Mouse (Mus musculus) embryonic facial prominence, embryonic 15.5 days (tissue): ENCODE data around the gene Nkx1-2. TPM values are rescaled to one million over a fixed set of nuclear protein-coding genes. Genes with fewer than 3 reads are reported as not detected.

Experiments
- ATAC-seq: fragments of 200-750 bp; cut with Nextera tagmentation; 2 replicates; pipeline ENCODE4 v1.8.0; 2017; ENCODE audit warnings: low read depth, moderate TSS enrichment; ENCODE audit not compliant: insufficient number of reproducible peaks, low FRiP score, low TSS enrichment
- H3K27ac ChIP-seq: fragments of 300-500 bp; sonication (generic); replicated peaks from 2 replicates; pipeline ENCODE4 v1.5.1; 2015; ENCODE audit warnings: mild to moderate bottlenecking, inconsistent platforms
- H3K27me3 ChIP-seq: fragments of 300-500 bp; sonication (generic); 2 replicates; pipeline ENCODE4 v1.6.1; 2015; ENCODE audit warnings: inconsistent platforms
- H3K36me3 ChIP-seq: fragments of 300-500 bp; sonication (generic); 2 replicates; pipeline ENCODE4 v1.6.1; 2015; ENCODE audit warnings: mild to moderate bottlenecking, inconsistent platforms
- H3K4me1 ChIP-seq: fragments of 300-500 bp; sonication (generic); 2 replicates; pipeline ENCODE4 v1.6.1; 2015; ENCODE audit warnings: inconsistent platforms
- H3K4me2 ChIP-seq: fragments of 300-500 bp; sonication (generic); replicated peaks from 2 replicates; pipeline ENCODE4 v1.6.1; 2015; ENCODE audit warnings: mild to moderate bottlenecking, inconsistent platforms
- H3K4me3 ChIP-seq: fragments of 300-500 bp; sonication (generic); replicated peaks from 2 replicates; pipeline ENCODE4 v1.5.1; 2015; ENCODE audit warnings: mild to moderate bottlenecking, inconsistent platforms
- H3K9ac ChIP-seq: fragments of 300-500 bp; sonication (generic); 2 replicates; pipeline ENCODE4 v1.6.1; 2015; ENCODE audit warnings: inconsistent platforms
- H3K9me3 ChIP-seq: fragments of 300-500 bp; sonication (generic); replicated peaks from 2 replicates; pipeline ENCODE4 v1.6.1; 2016; ENCODE audit warnings: inconsistent platforms
- WGBS: fragments of 180-500 bp; shearing (Covaris S2); methylation state at CpG from one replicate; pipeline ENCODE4 v1.1.7; 2015; 5-methylcytosine and 5-hydroxymethylcytosine counted together
- polyA plus RNA-seq: library from polyadenylated mRNA; unstranded; fragments of >200 nt; fragmentation: Nextera tagmentation; extraction: Ambion mirVana; gene quantifications from 2 replicates; pipeline ENCODE4 v1.2.1, GENCODE M21; 2015

Nkx1-2 gene
- polyA plus RNA-seq, 1 experiment from 2014 or later = not detected

DNA sequence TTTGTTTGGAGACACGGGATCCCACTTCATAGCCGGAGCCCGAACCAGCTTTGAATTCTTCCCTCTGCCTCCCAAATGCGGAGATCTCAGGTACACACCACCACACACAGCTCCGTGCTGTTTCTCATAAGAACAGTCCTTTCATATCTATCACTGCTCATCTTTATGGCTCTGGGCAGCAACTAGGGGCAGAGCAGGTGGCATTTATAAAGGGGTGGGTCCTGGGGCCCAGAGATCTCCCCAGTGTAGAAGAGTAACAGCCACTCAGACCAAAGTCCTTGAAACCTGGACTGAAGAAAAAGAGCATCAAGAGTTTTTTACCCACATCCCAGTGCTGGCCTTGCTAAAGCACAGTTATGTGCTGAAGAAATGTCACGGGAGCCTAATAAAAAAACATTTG is 18.9 kb downstream of the Nkx1-2 start:
- Histone ChIP-seq H3K4me1 (no peaks in the 10 kb centered on the region), H3K27me3 (peaks cover 3% of the 10 kb centered on the region; the same call in 1 of the 2 replicates), H3K9me3 (no peaks in the 10 kb centered on the region), H3K4me2 (no peak overlapping the region), H3K27ac (no peak overlapping the region), H3K4me3 (no peak overlapping the region), H3K9ac (no peak overlapping the region), H3K36me3 (no peaks in the 10 kb centered on the region)
- ATAC-seq = no peak
- 67% methylated on average over 6 of the region's 6 CpGs for WGBS

DNA sequence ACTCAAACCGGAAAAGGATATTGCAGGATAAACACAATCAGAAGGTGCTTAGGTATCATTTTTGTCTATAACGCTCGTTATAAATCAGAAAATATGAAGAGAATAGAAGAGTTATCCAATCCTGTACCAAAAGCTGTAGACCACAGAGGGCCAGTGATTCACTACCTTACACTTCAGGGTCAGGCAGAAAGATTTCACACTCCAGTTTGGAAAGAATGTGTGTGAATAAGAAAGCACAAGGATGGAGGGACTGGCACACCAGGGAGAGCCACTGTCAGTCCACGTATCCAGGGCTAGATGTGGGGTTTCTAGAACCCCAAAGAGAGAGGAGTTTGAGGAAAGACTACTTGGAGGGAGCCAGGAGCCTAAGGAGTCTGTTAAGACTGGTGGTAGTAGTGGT is 22.5 kb downstream of the Nkx1-2 start:
- Histone ChIP-seq H3K4me1 (peaks cover 20% of the 10 kb centered on the region), H3K4me3 (no peak overlapping the region; the same call in 1 of the 2 replicates), H3K4me2 (peak overlapping the region; percentile 54), H3K9me3 (no peaks in the 10 kb centered on the region), H3K27ac (no peak overlapping the region), H3K9ac (no peak overlapping the region), H3K27me3 (peaks cover 3% of the 10 kb centered on the region; the same call in 1 of the 2 replicates), H3K36me3 (no peaks in the 10 kb centered on the region)
- no peak for ATAC-seq
- WGBS = 46% methylated on average over 4 of the region's 4 CpGs

DNA sequence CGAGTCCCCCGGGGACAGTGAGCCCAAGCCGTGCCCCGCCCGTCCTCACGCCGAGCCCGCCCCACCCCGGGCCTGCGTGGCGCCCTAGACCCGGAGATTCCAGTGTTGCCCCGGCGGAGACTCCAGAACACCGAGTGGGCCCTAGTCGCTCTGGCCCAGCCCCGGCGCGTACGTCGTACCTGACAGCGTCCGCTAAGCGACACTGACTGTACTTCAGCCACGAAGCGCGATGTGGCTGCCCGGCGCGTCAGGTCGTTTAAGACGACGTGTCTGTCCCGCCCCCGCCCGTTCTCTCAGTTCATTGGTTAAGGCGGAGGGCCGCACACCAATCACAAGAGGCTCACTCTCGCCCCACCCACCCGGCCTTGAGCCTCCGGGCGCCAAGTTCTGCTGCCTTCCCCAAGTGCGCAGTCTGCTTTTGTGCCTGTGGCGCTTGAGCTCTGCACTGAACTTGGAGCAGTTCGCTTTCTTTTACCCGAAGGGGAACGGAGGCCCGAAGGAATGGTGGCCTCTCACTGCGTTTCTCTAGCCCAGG is 23.3 kb downstream of the Nkx1-2 start, which contains the start of gene Oat:
Oat (minus strand) TSS at position 283 of the 535 bp plus-strand sequence.
- Histone ChIP-seq H3K4me1 (peaks cover 28% of the 10 kb centered on the region), H3K4me3 (peak within 1 kb of the TSS; percentile 65), H3K9me3 (no peaks in the 10 kb centered on the region), H3K4me2 (peak within 1 kb of the TSS; percentile 54), H3K27ac (peak within 1 kb of the TSS; percentile 94), H3K9ac (peak within 1 kb of the TSS; percentile 63), H3K27me3 (peaks cover 3% of the 10 kb centered on the region; the same call in 1 of the 2 replicates), H3K36me3 (no peaks in the 10 kb centered on the region)
- under 1% methylated on average over 49 of the region's 49 CpGs for WGBS
- peak; percentile 96 for ATAC-seq

DNA sequence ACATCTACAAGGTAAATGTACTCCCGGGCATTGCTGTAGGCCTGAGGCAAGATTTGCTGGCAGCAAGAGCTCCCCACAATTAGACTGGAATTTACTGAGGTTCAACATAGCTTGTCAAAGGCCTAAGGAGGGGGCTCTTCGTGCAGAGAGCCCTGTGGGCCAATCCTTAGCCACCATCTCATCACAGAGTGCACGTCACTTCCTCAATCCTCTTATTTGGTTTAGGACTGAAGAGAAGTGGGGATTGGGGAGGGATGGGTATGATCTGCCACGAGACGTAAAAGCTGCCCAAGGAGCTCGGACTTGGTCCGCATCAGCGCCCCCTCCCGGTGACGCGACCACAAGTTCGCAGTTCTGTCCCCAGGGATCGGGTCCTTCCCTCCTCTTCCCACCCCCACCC is 23.8 kb downstream of the Nkx1-2 start:
- WGBS = 0% methylated on average over 12 of the region's 13 CpGs
- ATAC-seq = peak; percentile 89

DNA sequence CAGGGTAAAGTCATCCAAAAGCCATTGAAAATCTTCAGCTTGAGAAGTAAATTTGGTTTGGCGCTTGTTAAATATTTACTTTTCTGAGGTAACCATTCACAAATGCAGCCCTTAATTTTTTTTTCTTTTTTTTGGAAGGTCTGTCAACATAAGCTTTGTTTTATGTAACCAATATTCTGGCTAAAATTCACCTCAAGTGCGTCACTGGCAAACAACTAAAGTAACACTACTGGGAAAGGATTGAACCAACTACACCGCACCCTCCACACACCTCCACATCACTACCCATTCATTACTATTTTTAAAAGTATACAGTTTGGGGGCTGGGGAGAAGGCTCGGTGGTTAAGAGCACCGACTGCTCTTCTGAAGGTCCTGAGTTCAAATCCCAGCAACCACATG is 24.8 kb downstream of the Nkx1-2 start:
- H3K27ac ChIP-seq = no peak overlapping the region
- H3K4me3 ChIP-seq = no peak overlapping the region
- no peak overlapping the region for H3K9ac ChIP-seq
- WGBS = 72% methylated on average over 5 of the region's 5 CpGs
- no peak for ATAC-seq
- H3K4me2 ChIP-seq = peak overlapping the region; percentile 54; the same call in 1 of the 2 replicates
- H3K36me3 ChIP-seq = 0 out of 2 replicates have a peak, but pooled peaks cover 3% of the 10 kb centered on the region
- H3K9me3 ChIP-seq = no peaks in the 10 kb centered on the region
- peaks cover 37% of the 10 kb centered on the region for H3K4me1 ChIP-seq
- peaks cover 3% of the 10 kb centered on the region; the same call in 1 of the 2 replicates for H3K27me3 ChIP-seq

More for the DNA sequence above, 23.8 kb downstream of the Nkx1-2 start:
- Histone ChIP-seq H3K4me2 (peak overlapping the region; percentile 54), H3K9ac (peak overlapping the region; percentile 63), H3K27me3 (peaks cover 3% of the 10 kb centered on the region; the same call in 1 of the 2 replicates), H3K4me1 (peaks cover 29% of the 10 kb centered on the region), H3K27ac (peak overlapping the region; percentile 94), H3K36me3 (no peaks in the 10 kb centered on the region), H3K4me3 (peak overlapping the region; percentile 65), H3K9me3 (no peaks in the 10 kb centered on the region)

DNA sequence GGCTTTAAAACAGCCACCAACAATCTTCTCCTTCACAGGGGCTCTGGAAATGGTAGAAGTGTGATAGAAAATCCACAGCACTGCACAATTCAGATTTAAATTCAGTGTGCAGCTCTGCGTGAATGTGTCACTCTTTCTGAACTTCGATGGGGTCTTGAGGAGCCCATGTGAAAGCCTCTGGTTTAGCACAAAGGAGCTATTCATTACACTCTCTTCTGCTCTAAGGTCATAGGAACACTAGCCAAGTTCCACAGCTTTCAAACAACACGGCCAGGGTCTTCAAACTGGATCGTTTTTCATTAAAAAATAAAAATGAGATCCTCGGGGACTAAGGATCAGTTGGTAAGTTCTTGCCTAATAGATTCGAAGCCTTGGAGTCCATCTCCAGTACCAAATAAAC is 26.2 kb downstream of the Nkx1-2 start:
- ATAC-seq = no peak
- Histone ChIP-seq H3K27ac (0 out of 2 replicates have a peak overlapping the region, but pooled peaks have one; percentile 28), H3K9ac (no peak overlapping the region), H3K4me1 (peaks cover 41% of the 10 kb centered on the region), H3K36me3 (peaks cover 12% of the 10 kb centered on the region; the same call in 1 of the 2 replicates), H3K27me3 (peaks cover 3% of the 10 kb centered on the region; the same call in 1 of the 2 replicates), H3K4me2 (peak overlapping the region; percentile 31; the same call in 1 of the 2 replicates), H3K9me3 (no peaks in the 10 kb centered on the region), H3K4me3 (no peak overlapping the region)
- WGBS = 46% methylated on average over 6 of the region's 6 CpGs

DNA sequence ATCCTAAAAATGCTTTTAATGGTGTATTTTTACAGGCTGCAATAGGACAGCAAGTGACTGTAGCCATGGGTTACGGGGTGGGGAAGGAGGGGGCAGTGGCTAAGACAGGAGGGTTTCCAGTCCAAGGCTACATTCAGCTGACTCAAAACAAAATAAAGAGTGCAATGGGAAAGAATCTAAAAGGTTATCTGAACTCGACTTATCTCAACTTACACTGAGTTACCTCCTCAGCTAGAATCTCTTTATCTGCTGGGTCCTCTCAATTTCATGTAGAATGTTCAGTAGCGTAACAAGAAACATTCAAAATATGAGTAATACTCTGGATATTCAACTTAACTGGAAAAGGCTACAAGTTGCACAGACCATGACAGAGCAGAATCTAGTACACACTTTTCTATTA is 26.7 kb downstream of the Nkx1-2 start:
- Histone ChIP-seq H3K9ac (no peak overlapping the region), H3K4me3 (no peak overlapping the region), H3K9me3 (no peaks in the 10 kb centered on the region), H3K4me1 (peaks cover 41% of the 10 kb centered on the region), H3K4me2 (peak overlapping the region; percentile 31; the same call in 1 of the 2 replicates), H3K27ac (0 out of 2 replicates have a peak overlapping the region, but pooled peaks have one; percentile 28), H3K27me3 (no peaks in the 10 kb centered on the region), H3K36me3 (peaks cover 16% of the 10 kb centered on the region; the same call in 1 of the 2 replicates)
- no peak for ATAC-seq
- 62% methylated on average over 3 of the region's 3 CpGs for WGBS

DNA sequence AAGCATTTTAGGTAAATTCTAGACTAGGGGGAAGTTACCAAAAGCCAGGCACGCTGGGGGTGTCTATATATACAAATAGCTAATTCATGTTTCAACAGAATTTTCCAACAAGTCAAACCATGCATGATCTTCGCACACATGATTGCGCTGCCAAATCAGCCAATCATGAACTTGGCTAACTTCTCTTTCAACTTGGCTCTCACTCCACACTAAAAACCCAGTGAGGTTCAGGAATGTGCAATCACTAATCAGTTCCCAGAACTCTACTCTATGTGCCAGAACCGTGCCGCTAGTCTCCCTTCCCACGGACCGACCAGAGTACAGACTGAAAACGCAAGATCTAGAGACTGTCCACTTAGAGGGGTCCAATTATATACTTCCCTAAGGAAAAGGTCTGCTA is 28.0 kb downstream of the Nkx1-2 start:
- no peak for ATAC-seq
- Histone ChIP-seq H3K4me2 (peak overlapping the region; percentile 31), H3K4me1 (peaks cover 41% of the 10 kb centered on the region), H3K36me3 (peaks cover 24% of the 10 kb centered on the region; the same call in 1 of the 2 replicates), H3K4me3 (no peak overlapping the region), H3K9ac (no peak overlapping the region), H3K27ac (peak overlapping the region; percentile 79), H3K27me3 (no peaks in the 10 kb centered on the region), H3K9me3 (no peaks in the 10 kb centered on the region)
- 44% methylated on average over 8 of the region's 8 CpGs for WGBS

DNA sequence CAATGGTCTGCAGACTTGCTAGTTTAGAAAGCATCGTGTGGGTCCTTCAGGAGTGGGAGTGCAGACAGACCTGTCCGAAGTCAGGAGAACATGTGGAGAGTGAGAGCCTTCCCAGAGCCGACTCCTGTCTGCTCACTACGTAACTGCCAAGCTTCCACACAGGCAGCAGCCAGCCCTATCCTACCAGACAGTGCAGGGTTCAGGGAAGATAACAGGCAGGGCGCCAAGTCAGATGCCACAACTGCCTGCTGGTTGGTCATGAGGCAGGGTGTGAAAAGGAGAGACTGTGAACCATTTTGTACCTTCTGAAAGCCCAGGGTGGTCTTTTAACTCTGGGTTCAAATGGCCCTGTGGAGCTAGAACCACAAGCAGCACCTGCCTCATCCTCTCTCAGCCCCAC is 29.4 kb downstream of the Nkx1-2 start:
- Histone ChIP-seq H3K9ac (no peak overlapping the region), H3K4me2 (no peak overlapping the region), H3K4me1 (peaks cover 39% of the 10 kb centered on the region), H3K27ac (no peak overlapping the region), H3K27me3 (no peaks in the 10 kb centered on the region), H3K4me3 (no peak overlapping the region), H3K36me3 (peaks cover 27% of the 10 kb centered on the region), H3K9me3 (no peaks in the 10 kb centered on the region)
- no peak for ATAC-seq
- 73% methylated on average over 5 of the region's 5 CpGs for WGBS

DNA sequence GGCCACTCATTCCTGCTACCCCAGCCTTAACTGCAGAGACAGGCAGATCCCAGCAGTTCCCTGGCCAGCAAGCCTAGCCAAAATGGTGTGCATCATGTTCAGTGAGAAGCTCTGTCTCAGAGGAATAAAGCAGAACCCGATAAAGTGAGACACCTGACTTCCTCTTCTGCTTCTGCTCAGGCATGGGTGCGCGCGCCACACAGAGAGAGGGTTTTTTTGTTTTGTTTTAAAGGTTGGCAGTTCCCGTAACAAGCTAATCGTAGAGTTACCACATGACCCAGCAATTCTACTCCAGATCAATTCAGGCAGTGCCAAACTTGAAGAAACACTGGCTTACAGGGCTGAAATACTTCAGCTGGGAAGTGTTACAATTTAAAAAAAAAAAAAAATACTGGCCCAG is 30.6 kb downstream of the Nkx1-2 start:
- no peak overlapping the region for H3K9ac ChIP-seq
- ATAC-seq = no peak
- no peak overlapping the region for H3K4me2 ChIP-seq
- no peak overlapping the region for H3K27ac ChIP-seq
- H3K36me3 ChIP-seq = peaks cover 40% of the 10 kb centered on the region
- no peak overlapping the region for H3K4me3 ChIP-seq
- H3K27me3 ChIP-seq = no peaks in the 10 kb centered on the region
- WGBS = 89% methylated on average over 6 of the region's 6 CpGs
- no peaks in the 10 kb centered on the region for H3K9me3 ChIP-seq
- H3K4me1 ChIP-seq = peaks cover 35% of the 10 kb centered on the region

DNA sequence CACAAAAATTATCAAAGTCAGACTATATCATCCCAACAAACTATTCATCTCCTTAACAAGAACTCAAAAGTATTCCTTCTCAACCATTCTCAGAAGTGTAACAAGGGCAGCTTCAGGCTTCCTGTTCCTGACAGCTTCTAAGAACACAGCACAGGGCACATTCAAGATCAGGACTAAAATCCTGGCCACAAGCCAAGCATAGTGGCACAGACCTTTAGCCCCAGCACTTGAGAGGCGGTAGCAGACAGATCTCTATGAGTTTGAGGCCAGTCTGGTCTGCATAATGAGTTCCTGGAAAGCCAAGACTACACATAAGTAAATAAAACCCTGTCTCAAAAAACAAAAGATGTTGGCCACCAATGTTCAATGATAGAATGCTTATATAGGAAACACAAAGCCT is 33.6 kb downstream of the Nkx1-2 start:
- H3K9ac ChIP-seq = no peak overlapping the region
- no peak overlapping the region for H3K27ac ChIP-seq
- H3K4me2 ChIP-seq = no peak overlapping the region
- H3K4me3 ChIP-seq = no peak overlapping the region
- WGBS = 70% methylated on average over 1 of the region's 1 CpGs
- H3K4me1 ChIP-seq = peaks cover 13% of the 10 kb centered on the region
- H3K27me3 ChIP-seq = no peaks in the 10 kb centered on the region
- H3K9me3 ChIP-seq = no peaks in the 10 kb centered on the region
- peaks cover 69% of the 10 kb centered on the region for H3K36me3 ChIP-seq
- no peak for ATAC-seq
